Mouse (Mus musculus): ENCODE data around the gene Cdk5. TPM values are rescaled to one million over a fixed set of nuclear protein-coding genes. Genes with fewer than 3 reads are reported as not detected.

Cdk5 gene
- total RNA-seq, 2 experiments from 2014 or later, result 21.5 to 25.0 TPM

GRCm38 (mm10) chr5:24381486-24381885 is 41.8 kb downstream of the Cdk5 start:
- intact Hi-C loops (cut with DNase I), result no loop called here
- no peak for DNase-seq

DNA sequence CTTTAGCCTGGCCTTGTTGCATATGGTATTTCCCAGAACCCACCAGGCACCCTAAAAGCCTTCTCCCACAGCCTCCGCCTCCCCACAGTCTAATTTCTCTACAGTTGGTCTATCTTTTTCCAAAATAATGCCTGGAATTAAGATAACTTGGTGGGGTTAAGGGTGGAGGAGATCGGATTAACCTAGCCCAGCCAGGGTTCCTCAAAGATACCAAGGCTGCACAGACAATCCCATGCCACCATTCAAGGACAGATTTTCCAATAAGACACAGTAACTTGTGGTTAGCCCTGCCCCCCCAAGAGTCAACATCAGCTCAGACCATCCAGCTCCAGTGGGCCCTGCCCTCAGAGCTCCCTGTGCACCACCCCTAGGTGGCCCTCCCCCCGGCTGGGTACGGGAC is 42.8 kb downstream of the Cdk5 start:
- no peak for DNase-seq
- intact Hi-C loops (cut with DNase I), result no loop called here

DNA sequence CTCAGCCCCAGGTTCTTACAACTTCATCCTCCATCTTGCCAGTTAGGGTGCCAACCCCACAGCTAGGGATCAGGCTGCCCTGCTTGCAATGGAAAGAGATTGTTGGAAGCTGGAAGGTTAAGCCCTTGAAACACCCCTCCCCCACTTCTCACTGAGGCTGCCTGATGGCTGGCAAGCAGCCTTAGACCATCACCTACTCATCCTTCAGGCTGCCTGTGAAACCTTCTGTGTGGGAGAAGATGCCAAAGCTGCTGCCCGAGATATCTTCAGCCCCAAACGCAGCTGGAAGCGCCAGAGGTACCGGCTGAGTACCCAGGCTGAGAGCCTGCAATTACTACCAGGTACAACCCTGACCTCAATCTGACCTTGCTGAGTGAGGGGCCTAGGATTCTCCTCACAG is 43.8 kb downstream of the Cdk5 start:
- intact Hi-C loops (cut with DNase I), result no loop called here
- no peak for DNase-seq

DNA sequence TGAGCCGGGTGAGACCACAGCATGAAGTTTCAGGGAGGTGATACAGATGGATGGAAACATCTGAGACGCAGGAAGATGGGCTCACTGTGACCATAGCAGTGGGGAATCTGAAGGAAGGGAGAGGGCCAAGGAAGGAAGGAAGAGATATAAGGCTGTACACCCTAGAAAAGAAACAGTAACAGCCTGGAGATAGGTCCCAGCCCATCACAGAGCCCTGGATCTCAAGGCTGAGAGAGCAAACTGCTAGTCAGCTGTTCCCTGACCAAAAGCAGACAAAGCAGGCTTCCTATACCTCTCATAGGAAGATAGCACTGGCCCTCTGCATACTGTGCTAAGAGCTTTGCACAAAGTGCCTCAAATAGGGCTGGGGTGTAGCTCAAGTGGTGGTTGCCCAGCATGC is 44.6 kb downstream of the Cdk5 start:
- no peak for DNase-seq
- intact Hi-C loops (cut with DNase I), result no loop called here

- intact Hi-C loops (cut with DNase I), result no loop called here
- DNase-seq, result no peak
Measured at GRCm38 (mm10) chr5:24374666-24375328, 48.5 kb downstream of the Cdk5 start.

DNA sequence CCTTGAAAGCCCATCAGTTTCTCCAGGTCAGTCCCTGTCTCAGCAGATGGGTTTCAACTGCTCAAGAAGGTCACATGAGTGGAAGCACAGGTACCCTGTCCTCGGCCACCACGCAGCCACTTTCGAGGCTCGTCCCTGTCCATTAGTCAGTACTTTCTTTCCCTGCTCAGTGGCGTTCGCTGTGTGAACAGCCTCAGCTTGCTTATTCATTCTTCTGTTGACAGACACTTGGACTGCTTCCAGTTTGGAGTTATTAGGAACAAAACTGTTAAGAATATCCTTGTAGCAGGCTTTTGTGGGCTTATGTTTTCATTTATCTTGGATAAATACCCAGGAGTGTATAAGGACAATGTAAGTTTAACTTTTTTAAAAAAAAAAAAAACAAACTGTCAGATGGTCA is 49.1 kb downstream of the Cdk5 start:
- DNase-seq, result peak in 1 of 2 experiments; percentile 63

DNA sequence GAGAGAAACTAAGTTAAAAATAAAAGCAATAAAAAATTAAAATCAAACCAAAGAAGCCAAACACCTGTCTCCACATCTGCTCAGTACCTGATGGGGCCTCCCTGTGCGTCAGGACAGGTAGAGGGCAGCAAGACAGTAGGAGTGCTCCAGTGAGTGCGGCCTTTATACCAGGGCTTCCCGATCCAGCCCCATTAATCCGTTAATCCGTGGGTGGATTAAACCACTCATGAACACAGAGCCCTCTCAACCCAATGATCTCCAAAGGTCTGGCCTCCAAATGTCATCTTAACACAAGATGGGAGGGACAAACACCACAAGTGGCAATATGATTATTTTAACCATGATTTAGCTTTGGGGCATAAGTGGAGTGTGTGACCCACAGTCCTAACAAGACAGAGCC is 49.5 kb downstream of the Cdk5 start:
- intact Hi-C loops (cut with DNase I), result no loop called here
- no peak for DNase-seq

More for the DNA sequence above, 49.1 kb downstream of the Cdk5 start:
- intact Hi-C loops (cut with DNase I), result no loop called here

GRCm38 (mm10) chr5:24369767-24370166 is 53.6 kb downstream of the Cdk5 start:
- DNase-seq, result no peak
- intact Hi-C loops (cut with DNase I), result no loop called here

Other genes with a start within 250 kb of the Cdk5 start
- gene Kcnh2, start 71.9 kb downstream of the Cdk5 start, total RNA-seq (2021), result 10 to 100 TPM; 90.5 to 93.9 TPM
- gene Nos3, start 58.7 kb downstream of the Cdk5 start, total RNA-seq (2021), result 10 to 100 TPM; 44.0 to 44.4 TPM
- gene Atg9b, start 31.4 kb downstream of the Cdk5 start, total RNA-seq (2021), result under 1 TPM; 0.62 to 0.89 TPM
- gene Abcb8, start 29.9 kb downstream of the Cdk5 start, total RNA-seq (2021), result 10 to 100 TPM; 85.0 to 88.5 TPM
- under 1 TPM; 0.12 to 0.22 TPM for gene Asic3, start 10.1 kb downstream of the Cdk5 start, total RNA-seq (2021)
- gene Slc4a2, start 307 bp upstream of the Cdk5 start, total RNA-seq (2021), result 10 to 100 TPM; 49.2 to 52.4 TPM
- gene Fastk, start 21.8 kb upstream of the Cdk5 start, total RNA-seq (2021), result 100 to 1,000 TPM; 207 to 209 TPM
- gene Tmub1, start 24.3 kb upstream of the Cdk5 start, total RNA-seq (2021), result 10 to 100 TPM in 1 of 2 experiments, 1 to 10 TPM in 1; 9.6 to 10.7 TPM
- gene Agap3, start 28.6 kb upstream of the Cdk5 start, total RNA-seq (2021), result 10 to 100 TPM; 83.1 to 84.8 TPM
- gene Gbx1, start 103.7 kb upstream of the Cdk5 start, total RNA-seq (2021), result under 1 TPM in 1 of 2 experiments, not detected in 1; 0.10 TPM
- 10 to 100 TPM; 41.9 to 47.0 TPM for gene Asb10, start 117.4 kb upstream of the Cdk5 start, total RNA-seq (2021)
- gene 4931409K22Rik, start 133.3 kb upstream of the Cdk5 start, total RNA-seq (2021), result not detected
- gene Abcf2, start 153.9 kb upstream of the Cdk5 start, total RNA-seq (2021), result 10 to 100 TPM; 44.2 to 47.5 TPM
- gene Chpf2, start 163.2 kb upstream of the Cdk5 start, total RNA-seq (2021), result 10 to 100 TPM; 19.4 to 19.8 TPM
- 10 to 100 TPM; 61.4 to 67.8 TPM for gene Smarcd3, start 200.9 kb upstream of the Cdk5 start, total RNA-seq (2021)